Mouse (Mus musculus): ENCODE data around the gene Hist1h2bg. TPM values are rescaled to one million over a fixed set of nuclear protein-coding genes. Genes with fewer than 3 reads are reported as not detected.
"Not testable (repeated sequence)": the region's sequence is repeated elsewhere in the genome, so short reads cannot be mapped to it uniquely, and the experiment has no call there.

Gene Hist1h2bg
- polyA plus RNA-seq, 1 experiment from 2014 or later = 0.79 TPM

DNA sequence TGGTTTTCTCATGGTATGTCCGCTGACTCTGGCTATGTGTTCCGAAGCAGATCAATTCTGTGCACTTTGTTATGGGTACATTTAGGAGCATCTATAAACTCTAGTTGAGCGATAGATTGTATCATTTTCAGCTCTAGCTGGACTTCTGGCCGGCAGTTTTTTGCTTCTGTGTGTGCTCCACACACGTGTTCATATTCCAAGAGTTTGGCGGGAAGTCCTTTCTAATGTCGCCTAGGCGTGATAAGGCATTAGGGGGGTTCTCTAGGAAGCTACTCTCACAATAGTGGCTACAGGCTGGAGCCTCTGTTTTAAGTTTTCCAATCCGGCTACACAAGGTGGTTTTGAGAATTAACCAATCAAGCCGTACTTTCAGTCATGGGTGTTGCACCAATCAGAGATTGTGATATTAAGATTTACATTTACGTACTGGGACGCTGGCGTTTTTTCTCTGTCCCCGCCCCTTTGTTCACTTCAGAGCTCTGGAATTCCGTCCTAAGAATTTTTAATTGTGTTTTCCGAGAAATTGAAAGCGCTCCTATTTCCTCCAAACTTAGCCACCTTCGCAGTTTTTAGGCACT lies 15.3 kb upstream of the Hist1h2bg start:
- peak; percentile 86 for ATAC-seq
- Histone ChIP-seq H3K9me3 (ENCODE audit: control insufficient read depth, low read length) (no peaks in the 10 kb centered on the region), H3K9ac (ENCODE audit: low read depth, low read length) (peak overlapping the region; percentile 70), H3K4me2 (ENCODE audit: low read length) (peak overlapping the region; percentile 100), H3K27ac (ENCODE audit: low read depth, low read length) (peak overlapping the region; percentile 82), H3K4me1 (ENCODE audit: control insufficient read depth, insufficient read depth, low read depth, low read length) (peaks cover 9% of the 10 kb centered on the region), H3K27me3 (replicated peaks; ENCODE audit: control insufficient read depth, insufficient read depth, low read length) (no peaks in the 10 kb centered on the region), H3K4me3 (ENCODE audit: low read length) (peak overlapping the region; percentile 54), H3K36me3 (ENCODE audit: control insufficient read depth, insufficient read depth, low read length) (no peaks in the 10 kb centered on the region)
- WGBS = 0% methylated on average over 18 of the region's 18 CpGs

DNA sequence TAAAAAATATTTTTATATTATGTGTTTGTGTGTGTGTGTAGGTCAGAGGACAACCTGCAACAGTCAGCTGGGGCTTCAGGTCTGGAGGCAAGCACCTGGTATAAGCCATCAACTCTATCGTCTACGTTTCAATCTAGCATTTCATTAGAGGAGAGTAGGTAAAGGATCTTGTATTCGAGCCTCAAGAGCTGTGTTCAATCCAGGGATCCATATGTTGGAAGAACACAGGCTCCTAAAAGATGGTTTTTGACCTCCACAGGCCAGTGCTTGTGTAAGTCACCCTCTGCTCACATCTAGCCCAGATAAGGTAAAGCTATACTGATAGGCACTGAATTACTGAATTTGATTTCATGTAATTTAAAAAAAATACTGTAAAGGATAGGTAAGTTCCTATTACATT lies 14.3 kb upstream of the Hist1h2bg start:
- Histone ChIP-seq H3K4me2 (ENCODE audit: low read length) (no peak overlapping the region), H3K9ac (ENCODE audit: low read depth, low read length) (no peak overlapping the region), H3K27me3 (replicated peaks; ENCODE audit: control insufficient read depth, insufficient read depth, low read length) (no peaks in the 10 kb centered on the region), H3K9me3 (ENCODE audit: control insufficient read depth, low read length) (no peaks in the 10 kb centered on the region), H3K4me3 (ENCODE audit: low read length) (no peak overlapping the region), H3K4me1 (ENCODE audit: control insufficient read depth, insufficient read depth, low read depth, low read length) (peaks cover 9% of the 10 kb centered on the region), H3K27ac (ENCODE audit: low read depth, low read length) (no peak overlapping the region), H3K36me3 (ENCODE audit: control insufficient read depth, insufficient read depth, low read length) (no peaks in the 10 kb centered on the region)
- ATAC-seq = no peak
- 67% methylated on average over 3 of the region's 3 CpGs for WGBS

DNA sequence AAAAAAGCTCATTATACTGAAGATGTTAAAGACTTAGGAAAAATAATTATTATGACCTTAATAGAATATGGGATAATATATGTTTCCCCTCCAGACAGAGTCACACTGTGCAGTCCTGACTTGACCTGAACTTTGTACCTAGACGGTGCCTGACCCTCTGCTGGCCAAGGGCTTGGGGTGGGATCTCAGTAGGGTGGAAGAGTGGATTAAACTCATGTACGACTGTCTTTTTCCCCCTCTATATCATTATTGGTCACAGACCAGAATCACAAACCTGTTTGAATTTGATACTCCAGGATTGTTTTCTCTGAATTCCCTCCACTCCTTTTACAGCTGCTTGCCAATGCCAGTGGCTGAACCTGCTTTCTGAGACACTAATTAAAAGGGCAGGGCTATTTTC lies 10.5 kb upstream of the Hist1h2bg start:
- H3K27ac ChIP-seq (ENCODE audit: low read depth, low read length); H3K9me3 ChIP-seq (ENCODE audit: control insufficient read depth, low read length); ATAC-seq; H3K27me3 ChIP-seq (replicated peaks; ENCODE audit: control insufficient read depth, insufficient read depth, low read length); H3K4me3 ChIP-seq (ENCODE audit: low read length); H3K9ac ChIP-seq (ENCODE audit: low read depth, low read length); H3K36me3 ChIP-seq (ENCODE audit: control insufficient read depth, insufficient read depth, low read length); H3K4me2 ChIP-seq (ENCODE audit: low read length); H3K4me1 ChIP-seq (ENCODE audit: control insufficient read depth, insufficient read depth, low read depth, low read length): not testable (repeated sequence)
- 17% methylated on average over 2 of the region's 2 CpGs for WGBS

DNA sequence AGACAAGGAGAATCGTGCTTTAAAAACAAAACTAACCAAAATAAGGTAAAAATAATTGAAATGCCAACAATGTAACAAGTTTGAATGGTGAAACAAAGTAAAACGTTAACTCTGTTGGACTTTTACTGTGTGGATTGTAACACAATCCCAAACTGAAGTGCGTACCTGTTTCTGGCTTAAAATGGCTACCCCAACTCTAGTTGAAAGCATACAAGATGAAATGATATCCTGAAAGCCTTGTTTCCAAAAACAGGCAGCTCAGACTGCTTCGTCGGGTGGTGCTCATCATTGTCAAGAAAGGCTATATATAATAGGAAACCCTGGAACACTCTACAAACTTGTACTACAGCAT lies 9.7 kb upstream of the Hist1h2bg start:
- WGBS = 0% methylated on average over 2 of the region's 5 CpGs
- H3K36me3 ChIP-seq (ENCODE audit: control insufficient read depth, insufficient read depth, low read length); H3K9me3 ChIP-seq (ENCODE audit: control insufficient read depth, low read length); ATAC-seq; H3K9ac ChIP-seq (ENCODE audit: low read depth, low read length); H3K27me3 ChIP-seq (replicated peaks; ENCODE audit: control insufficient read depth, insufficient read depth, low read length); H3K27ac ChIP-seq (ENCODE audit: low read depth, low read length); H3K4me1 ChIP-seq (ENCODE audit: control insufficient read depth, insufficient read depth, low read depth, low read length): not testable (repeated sequence)
- Histone ChIP-seq H3K4me3 (ENCODE audit: low read length) (peak overlapping the region; percentile 46), H3K4me2 (ENCODE audit: low read length) (peak overlapping the region; percentile 87)

DNA sequence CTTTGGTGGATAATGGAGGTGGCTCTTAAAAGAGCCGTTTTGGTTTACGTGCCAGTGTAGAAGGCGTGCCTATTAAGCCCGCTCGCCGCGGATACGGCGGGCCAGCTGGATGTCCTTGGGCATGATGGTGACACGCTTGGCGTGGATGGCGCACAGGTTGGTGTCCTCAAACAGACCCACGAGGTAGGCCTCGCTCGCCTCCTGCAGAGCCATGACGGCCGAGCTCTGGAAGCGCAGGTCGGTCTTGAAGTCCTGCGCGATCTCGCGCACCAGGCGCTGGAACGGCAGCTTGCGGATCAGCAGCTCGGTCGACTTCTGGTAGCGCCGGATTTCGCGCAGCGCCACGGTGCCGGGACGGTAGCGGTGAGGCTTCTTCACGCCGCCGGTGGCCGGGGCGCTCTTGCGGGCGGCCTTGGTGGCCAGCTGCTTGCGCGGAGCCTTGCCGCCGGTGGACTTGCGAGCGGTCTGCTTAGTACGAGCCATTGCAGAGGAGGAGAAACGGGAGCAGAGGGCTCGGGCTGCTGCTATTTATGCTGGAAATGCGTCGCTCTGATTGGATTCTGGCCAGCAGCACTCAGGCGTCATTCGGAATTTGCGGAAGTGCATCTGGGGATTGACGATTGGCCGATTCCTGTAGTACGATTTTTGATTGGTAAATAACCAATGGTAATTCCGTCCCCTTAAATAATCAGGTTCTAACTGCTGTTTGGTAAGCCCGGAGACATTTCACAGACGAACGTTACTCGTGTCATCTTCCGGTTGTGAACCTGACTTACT lies 9.1 kb upstream of the Hist1h2bg start, which contains the start of gene Hist1h3e:
Gene Hist1h3e, minus strand, starts transcription at position 487 of the 777 bp plus-strand sequence.
- not testable (repeated sequence) for H3K4me1 ChIP-seq (ENCODE audit: control insufficient read depth, insufficient read depth, low read depth, low read length); H3K27me3 ChIP-seq (replicated peaks; ENCODE audit: control insufficient read depth, insufficient read depth, low read length); H3K36me3 ChIP-seq (ENCODE audit: control insufficient read depth, insufficient read depth, low read length); H3K9me3 ChIP-seq (ENCODE audit: control insufficient read depth, low read length)
- Histone ChIP-seq H3K4me3 (ENCODE audit: low read length) (peak within 1 kb of the TSS; percentile 46), H3K27ac (ENCODE audit: low read depth, low read length) (peak within 1 kb of the TSS; percentile 94), H3K4me2 (ENCODE audit: low read length) (peak within 1 kb of the TSS; percentile 87), H3K9ac (ENCODE audit: low read depth, low read length) (peak within 1 kb of the TSS; percentile 60)
- ATAC-seq = peak; percentile 97
- under 1% methylated on average over 39 of the region's 67 CpGs for WGBS

DNA sequence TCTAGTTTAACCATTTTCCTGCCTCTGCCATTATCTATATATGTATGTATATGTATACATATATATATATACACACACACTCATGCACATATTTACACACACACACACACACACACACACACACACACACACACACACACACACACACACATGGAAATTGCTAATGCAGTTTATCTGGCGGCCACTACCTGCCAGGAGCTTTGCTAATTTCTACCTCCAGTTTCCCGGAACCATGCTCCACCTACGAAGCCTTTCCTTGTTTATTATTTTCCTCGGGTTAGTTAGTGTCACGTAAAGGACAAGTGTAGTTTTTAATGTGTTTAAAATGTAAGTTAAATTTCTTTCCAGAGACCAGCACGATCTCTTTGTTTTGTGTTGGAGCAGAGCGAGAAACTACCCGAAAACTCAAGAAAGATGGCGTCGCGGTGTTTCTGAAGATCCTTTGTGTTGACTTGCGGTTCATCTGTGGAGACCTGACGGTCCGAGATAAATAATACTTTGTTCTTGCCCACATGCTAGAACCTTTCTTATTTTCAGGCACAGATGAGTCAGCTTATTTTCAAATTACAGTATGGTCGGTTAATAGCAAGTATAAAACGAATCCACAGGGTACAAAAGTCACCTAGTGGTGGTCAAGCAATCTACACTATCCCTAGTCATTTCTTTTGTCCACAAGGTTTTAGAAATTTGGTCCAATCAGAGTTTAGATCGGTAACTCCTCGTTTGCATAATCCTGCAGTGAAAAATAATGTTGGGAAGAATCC lies 8.3 kb upstream of the Hist1h2bg start:
- H3K4me2 ChIP-seq (ENCODE audit: low read length) = peak overlapping the region; percentile 87
- H3K4me1 ChIP-seq (ENCODE audit: control insufficient read depth, insufficient read depth, low read depth, low read length) = no peaks in the 10 kb centered on the region; the same call in 1 of the 2 replicates
- H3K27me3 ChIP-seq (replicated peaks; ENCODE audit: control insufficient read depth, insufficient read depth, low read length) = no peaks in the 10 kb centered on the region
- 2% methylated on average over 18 of the region's 18 CpGs for WGBS
- peak; percentile 60 for ATAC-seq
- no peaks in the 10 kb centered on the region for H3K9me3 ChIP-seq (ENCODE audit: control insufficient read depth, low read length)
- H3K9ac ChIP-seq (ENCODE audit: low read depth, low read length) = peak overlapping the region; percentile 60
- H3K4me3 ChIP-seq (ENCODE audit: low read length) = peak overlapping the region; percentile 46
- no peaks in the 10 kb centered on the region for H3K36me3 ChIP-seq (ENCODE audit: control insufficient read depth, insufficient read depth, low read length)
- H3K27ac ChIP-seq (ENCODE audit: low read depth, low read length) = peak overlapping the region; percentile 94

DNA sequence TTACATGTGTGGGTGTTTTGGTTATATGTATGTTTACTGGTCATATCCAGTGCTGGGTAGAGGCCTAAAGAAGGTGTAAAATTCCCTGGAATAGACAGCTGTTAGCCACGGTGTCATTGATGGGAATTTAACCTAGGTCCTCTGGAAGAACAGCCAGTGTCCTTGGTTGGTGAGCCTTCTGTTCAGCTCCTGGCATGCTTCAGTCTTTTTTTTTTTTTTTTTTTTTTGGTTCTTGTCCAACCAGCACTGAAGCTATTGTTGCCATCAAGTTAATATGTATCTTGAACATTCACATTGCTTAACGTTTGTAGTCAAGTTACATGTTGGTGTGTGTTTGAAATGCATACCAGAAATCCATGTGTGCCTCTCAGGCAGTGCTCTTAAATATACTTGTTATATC lies 6.7 kb upstream of the Hist1h2bg start:
- Histone ChIP-seq H3K4me1 (ENCODE audit: control insufficient read depth, insufficient read depth, low read depth, low read length) (no peaks in the 10 kb centered on the region; the same call in 1 of the 2 replicates), H3K27me3 (replicated peaks; ENCODE audit: control insufficient read depth, insufficient read depth, low read length) (no peaks in the 10 kb centered on the region), H3K27ac (ENCODE audit: low read depth, low read length) (no peak overlapping the region), H3K36me3 (ENCODE audit: control insufficient read depth, insufficient read depth, low read length) (no peaks in the 10 kb centered on the region), H3K9ac (ENCODE audit: low read depth, low read length) (no peak overlapping the region), H3K4me3 (ENCODE audit: low read length) (no peak overlapping the region), H3K9me3 (ENCODE audit: control insufficient read depth, low read length) (no peaks in the 10 kb centered on the region), H3K4me2 (ENCODE audit: low read length) (no peak overlapping the region)
- no peak for ATAC-seq
- 86% methylated on average over 2 of the region's 2 CpGs for WGBS

DNA sequence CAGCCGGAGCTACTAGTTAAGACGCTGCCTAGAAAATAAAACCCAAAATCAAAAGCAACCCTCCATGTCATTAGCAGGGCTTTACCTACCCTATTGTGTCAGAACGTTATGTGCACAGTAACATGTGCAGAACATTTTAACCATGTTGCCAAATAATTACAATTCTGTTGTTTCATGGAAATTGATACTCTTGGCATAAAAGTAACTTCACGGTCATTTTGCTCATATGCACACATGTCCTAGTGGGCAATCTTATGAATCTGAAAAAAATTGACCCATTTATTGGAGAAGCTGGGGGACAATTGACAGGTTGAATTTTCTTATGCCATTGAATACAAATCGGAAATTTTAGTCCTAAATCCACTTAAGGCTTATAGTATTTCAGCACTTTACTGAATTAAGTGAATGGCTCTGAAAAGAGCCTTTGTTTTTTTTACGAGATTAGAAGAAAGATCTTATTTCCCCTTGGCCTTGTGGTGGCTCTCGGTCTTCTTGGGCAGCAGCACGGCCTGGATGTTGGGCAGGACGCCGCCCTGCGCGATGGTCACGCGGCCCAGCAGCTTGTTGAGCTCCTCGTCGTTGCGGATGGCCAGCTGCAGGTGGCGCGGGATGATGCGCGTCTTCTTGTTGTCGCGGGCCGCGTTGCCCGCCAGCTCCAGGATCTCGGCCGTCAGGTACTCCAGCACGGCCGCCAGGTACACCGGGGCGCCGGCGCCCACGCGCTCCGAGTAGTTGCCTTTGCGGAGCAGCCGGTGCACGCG lies 755 bp upstream of the Hist1h2bg start:
- Histone ChIP-seq H3K4me2 (ENCODE audit: low read length) (peak overlapping the region; percentile 53), H3K9ac (ENCODE audit: low read depth, low read length) (peak overlapping the region; percentile 57), H3K4me1 (ENCODE audit: control insufficient read depth, insufficient read depth, low read depth, low read length) (peaks cover 18% of the 10 kb centered on the region), H3K4me3 (ENCODE audit: low read length) (peak overlapping the region; percentile 44), H3K27ac (ENCODE audit: low read depth, low read length) (peak overlapping the region; percentile 90)
- not testable (repeated sequence) for H3K9me3 ChIP-seq (ENCODE audit: control insufficient read depth, low read length); H3K27me3 ChIP-seq (replicated peaks; ENCODE audit: control insufficient read depth, insufficient read depth, low read length); ATAC-seq; H3K36me3 ChIP-seq (ENCODE audit: control insufficient read depth, insufficient read depth, low read length)
- 2% methylated on average over 12 of the region's 41 CpGs for WGBS

Data from hindbrain, embryonic 16.5 days (tissue).